Mouse (Mus musculus): ENCODE measurements around the gene Odf3b.

GRCm38 (mm10) chr15:89425711-89426121 is 46.6 kb upstream of the Odf3b start, which contains the start of gene Cpt1b:
- TF ChIP-seq POLR2A (IDR thresholded peaks at IDR 0.05; ENCODE audit: insufficient read length, low read depth): no peak
- TF ChIP-seq MYOG (IDR thresholded peaks at IDR 0.05; ENCODE audit: control insufficient read depth in 1 of 3, insufficient read depth in 1 of 3, insufficient read length in 2 of 3, low read depth in 2 of 3): no peak
- no peak for TF ChIP-seq CEBPB (IDR thresholded peaks at IDR 0.05; ENCODE audit: insufficient read depth, poor library complexity, severe bottlenecking)
- TF ChIP-seq TCF12 (IDR thresholded peaks at IDR 0.05; ENCODE audit: insufficient read depth, poor library complexity, severe bottlenecking): no peak
- no peak for TF ChIP-seq E2F4 (IDR thresholded peaks at IDR 0.05; ENCODE audit: insufficient read depth)
- peak; percentile 71 for TF ChIP-seq POLR2AphosphoS2 (IDR thresholded peaks at IDR 0.05; ENCODE audit: insufficient read length, low read depth)
